Mouse (Mus musculus) hindbrain, embryonic 14.5 days (tissue): ENCODE data around the gene Bcar3. TPM values are rescaled to one million over a fixed set of nuclear protein-coding genes. Genes with fewer than 3 reads are reported as not detected.
A peak's percentile ranks its signal among the peaks of the same experiment; 100 is the strongest.

ENCODE experiments used
- ATAC-seq: fragments of 200-750 bp; cut with Nextera tagmentation; 2 replicates; pipeline ENCODE4 v1.8.0; 2017; ENCODE audit warnings: moderate number of reproducible peaks, mild to moderate bottlenecking, moderate TSS enrichment, moderate library complexity; ENCODE audit not compliant: low FRiP score
- DNase-seq: peaks from one replicate; pipeline ENCODE4 v3.0.0-alpha.2; 2015; ENCODE audit warnings: low spot score
- H3K27ac ChIP-seq: fragments of 300-500 bp; sonication (generic); 2 replicates; pipeline ENCODE4 v1.5.1; 2014; ENCODE audit warnings: mild to moderate bottlenecking, moderate library complexity
- H3K27me3 ChIP-seq: fragments of 300-500 bp; sonication (generic); 2 replicates; pipeline ENCODE4 v1.6.1; 2014; ENCODE audit warnings: mild to moderate bottlenecking, low read length, mixed read lengths; ENCODE audit not compliant: control insufficient read depth, insufficient read depth
- H3K36me3 ChIP-seq: fragments of 300-500 bp; sonication (generic); replicated peaks from 2 replicates; pipeline ENCODE4 v1.6.1; 2014; ENCODE audit not compliant: control insufficient read depth, insufficient read depth
- H3K4me1 ChIP-seq: fragments of 300-500 bp; sonication (generic); replicated peaks from 2 replicates; pipeline ENCODE4 v1.6.1; 2014; ENCODE audit warnings: antibody characterized with exemption, low read length, mixed read lengths; ENCODE audit not compliant: control insufficient read depth, insufficient read depth
- H3K4me2 ChIP-seq: fragments of 300-500 bp; sonication (generic); replicated peaks from 2 replicates; pipeline ENCODE4 v1.6.1; 2014; ENCODE audit warnings: mild to moderate bottlenecking, moderate library complexity
- H3K4me3 ChIP-seq: fragments of 300-500 bp; sonication (generic); replicated peaks from 2 replicates; pipeline ENCODE4 v1.5.1; 2014; ENCODE audit warnings: mild to moderate bottlenecking, low read length
- H3K9ac ChIP-seq: fragments of 300-500 bp; sonication (generic); 2 replicates; pipeline ENCODE4 v1.6.1; 2014
- H3K9me3 ChIP-seq: fragments of 300-500 bp; sonication (generic); 2 replicates; pipeline ENCODE4 v1.6.1; 2016; ENCODE audit warnings: low read length; ENCODE audit not compliant: control insufficient read depth
- WGBS: fragments of 180-500 bp; shearing (Covaris S2); extraction: QIAGEN DNeasy Blood & Tissue Kit; methylation state at CpG from one replicate; pipeline ENCODE4 v1.1.7; 2014; 5-methylcytosine and 5-hydroxymethylcytosine counted together
- polyA plus RNA-seq: library from polyadenylated mRNA; unstranded; fragments of >200 nt; fragmentation: Nextera tagmentation; extraction: Ambion mirVana; gene quantifications from 2 replicates; pipeline ENCODE4 v1.2.1, GENCODE M21; 2014

Bcar3 gene
- polyA plus RNA-seq, 1 experiment from 2014 or later: 6.2 TPM

- WGBS: 96% methylated on average over 6 of the region's 6 CpGs
- no peak for ATAC-seq
These were observed 200.8 kb downstream of the Bcar3 start for GRCm38 (mm10) chr3:122494764-122495163.

GRCm38 (mm10) chr3:122497871-122498270 is 203.9 kb downstream of the Bcar3 start:
- no peaks in the 10 kb centered on the region for H3K27me3 ChIP-seq
- H3K36me3 ChIP-seq: no peaks in the 10 kb centered on the region
- no peak overlapping the region for H3K27ac ChIP-seq
- no peaks in the 10 kb centered on the region for H3K9me3 ChIP-seq
- H3K4me1 ChIP-seq: peaks cover 4% of the 10 kb centered on the region
- H3K9ac ChIP-seq: no peak overlapping the region
- DNase-seq (no peak), ATAC-seq (no peak)
- no peak overlapping the region for H3K4me2 ChIP-seq
- no peak overlapping the region for H3K4me3 ChIP-seq
- WGBS: 83% methylated on average over 6 of the region's 6 CpGs

More at GRCm38 (mm10) chr3:122494764-122495163, 200.8 kb downstream of the Bcar3 start:
- Histone ChIP-seq H3K4me2 (no peak overlapping the region), H3K4me3 (no peak overlapping the region), H3K9ac (no peak overlapping the region), H3K27me3 (no peaks in the 10 kb centered on the region), H3K9me3 (no peaks in the 10 kb centered on the region), H3K36me3 (no peaks in the 10 kb centered on the region), H3K4me1 (peaks cover 10% of the 10 kb centered on the region), H3K27ac (no peak overlapping the region)
- no peak for DNase-seq

- DNase-seq (no peak), ATAC-seq (no peak)
- no peaks in the 10 kb centered on the region for H3K9me3 ChIP-seq
- no peaks in the 10 kb centered on the region for H3K36me3 ChIP-seq
- no peak overlapping the region for H3K4me2 ChIP-seq
- no peak overlapping the region for H3K9ac ChIP-seq
- WGBS: 91% methylated on average over 7 of the region's 7 CpGs
- H3K4me1 ChIP-seq: no peaks in the 10 kb centered on the region
- no peak overlapping the region for H3K27ac ChIP-seq
- no peaks in the 10 kb centered on the region for H3K27me3 ChIP-seq
- no peak overlapping the region for H3K4me3 ChIP-seq
These were observed 204.6 kb downstream of the Bcar3 start for GRCm38 (mm10) chr3:122498528-122498927.

- WGBS: 79% methylated on average over 6 of the region's 6 CpGs
- Histone ChIP-seq H3K4me1 (no peaks in the 10 kb centered on the region), H3K27ac (no peak overlapping the region), H3K27me3 (no peaks in the 10 kb centered on the region), H3K4me2 (no peak overlapping the region), H3K9me3 (no peaks in the 10 kb centered on the region), H3K9ac (no peak overlapping the region), H3K36me3 (no peaks in the 10 kb centered on the region), H3K4me3 (no peak overlapping the region)
- no peak for ATAC-seq
- DNase-seq: no peak
These were observed 205.7 kb downstream of the Bcar3 start for GRCm38 (mm10) chr3:122499647-122500046.

GRCm38 (mm10) chr3:122500929-122501328 is 207.0 kb downstream of the Bcar3 start:
- Histone ChIP-seq H3K4me1 (no peaks in the 10 kb centered on the region), H3K27ac (no peak overlapping the region), H3K9me3 (no peaks in the 10 kb centered on the region), H3K27me3 (no peaks in the 10 kb centered on the region), H3K4me2 (no peak overlapping the region), H3K36me3 (no peaks in the 10 kb centered on the region), H3K9ac (no peak overlapping the region), H3K4me3 (no peak overlapping the region)
- WGBS: 78% methylated on average over 9 of the region's 9 CpGs
- ATAC-seq (no peak), DNase-seq (no peak)

- 72% methylated on average over 10 of the region's 10 CpGs for WGBS
- Histone ChIP-seq H3K27me3 (no peaks in the 10 kb centered on the region), H3K9me3 (no peaks in the 10 kb centered on the region), H3K9ac (no peak overlapping the region), H3K27ac (no peak overlapping the region), H3K4me1 (no peaks in the 10 kb centered on the region), H3K4me3 (no peak overlapping the region), H3K4me2 (no peak overlapping the region), H3K36me3 (no peaks in the 10 kb centered on the region)
- DNase-seq (no peak), ATAC-seq (no peak; the same call in none of the 2 replicates)
These were observed 212.5 kb downstream of the Bcar3 start for GRCm38 (mm10) chr3:122506343-122506916.

GRCm38 (mm10) chr3:122507826-122508225 is 213.9 kb downstream of the Bcar3 start:
- H3K27ac ChIP-seq: no peak overlapping the region
- DNase-seq (no peak), ATAC-seq (no peak)
- H3K4me3 ChIP-seq: no peak overlapping the region
- WGBS: 97% methylated on average over 14 of the region's 14 CpGs
- H3K4me1 ChIP-seq: no peaks in the 10 kb centered on the region
- H3K4me2 ChIP-seq: no peak overlapping the region
- no peaks in the 10 kb centered on the region for H3K9me3 ChIP-seq
- no peaks in the 10 kb centered on the region for H3K27me3 ChIP-seq
- no peaks in the 10 kb centered on the region for H3K36me3 ChIP-seq
- no peak overlapping the region for H3K9ac ChIP-seq

- Histone ChIP-seq H3K27me3 (no peaks in the 10 kb centered on the region), H3K9me3 (no peaks in the 10 kb centered on the region), H3K36me3 (no peaks in the 10 kb centered on the region), H3K4me1 (no peaks in the 10 kb centered on the region), H3K9ac (no peak overlapping the region), H3K27ac (no peak overlapping the region), H3K4me2 (no peak overlapping the region), H3K4me3 (no peak overlapping the region)
- DNase-seq (peak; percentile 54), ATAC-seq (peak; percentile 41; the same call in 1 of the 2 replicates)
- 44% methylated on average over 5 of the region's 5 CpGs for WGBS
These were observed 215.1 kb downstream of the Bcar3 start for GRCm38 (mm10) chr3:122509084-122509483.

- H3K4me2 ChIP-seq: no peak overlapping the region
- H3K27me3 ChIP-seq: no peaks in the 10 kb centered on the region
- no peaks in the 10 kb centered on the region for H3K36me3 ChIP-seq
- no peak overlapping the region for H3K9ac ChIP-seq
- no peak for ATAC-seq
- H3K4me1 ChIP-seq: no peaks in the 10 kb centered on the region
- no peak overlapping the region for H3K27ac ChIP-seq
- DNase-seq: no peak
- H3K4me3 ChIP-seq: no peak overlapping the region
- no peaks in the 10 kb centered on the region for H3K9me3 ChIP-seq
- 78% methylated on average over 11 of the region's 11 CpGs for WGBS
These were observed 215.8 kb downstream of the Bcar3 start for GRCm38 (mm10) chr3:122509534-122510239.
